Mouse (Mus musculus): ENCODE results near the gene Gpank1. TPM values are rescaled to one million over a fixed set of nuclear protein-coding genes. Genes with fewer than 3 reads are reported as not detected.

The Gpank1 gene
- total RNA-seq, 2 experiments from 2014 or later: 6.0 to 7.8 TPM

- DNase-seq: no peak
- intact Hi-C loops (cut with DNase I): loop anchor here (10.0 kb wide), 1 partner anchor 1042 kb away; the partner anchor contains the start of gene H2-DMa
These were observed 35.4 kb downstream of the Gpank1 start for GRCm38 (mm10) chr17:35156461-35157200.

- intact Hi-C loops (cut with DNase I): loop anchor here (10.0 kb wide), 1 partner anchor 1042 kb away; the partner anchor contains the start of gene H2-DMa
- DNase-seq: no peak
These were observed 36.0 kb downstream of the Gpank1 start for GRCm38 (mm10) chr17:35157254-35157653.

- DNase-seq: no peak
- intact Hi-C loops (cut with DNase I): loop anchor here (10.0 kb wide), 1 partner anchor 1043 kb away; the partner anchor contains the start of gene H2-DMa
These were observed 36.5 kb downstream of the Gpank1 start for GRCm38 (mm10) chr17:35157661-35158175.

- DNase-seq: no peak
- intact Hi-C loops (cut with DNase I): loop anchor here (10.0 kb wide), 1 partner anchor 1044 kb away; the partner anchor contains the start of gene H2-DMa
These were observed 37.8 kb downstream of the Gpank1 start for GRCm38 (mm10) chr17:35158850-35159593.

GRCm38 (mm10) chr17:35159638-35160037, 38.4 kb downstream of the Gpank1 start:
- no peak for DNase-seq
- intact Hi-C loops (cut with DNase I): loop anchor here (2.0 to 10.0 kb wide), 2 partner anchors 15 to 1045 kb away; partner anchors contain the start of gene H2-DMa

- DNase-seq: no peak
- intact Hi-C loops (cut with DNase I): loop anchor here (2.0 kb wide), 1 partner anchor 17 kb away; no protein-coding TSS in a partner anchor
These were observed 40.2 kb downstream of the Gpank1 start for GRCm38 (mm10) chr17:35161421-35161820.

- no peak for DNase-seq
- intact Hi-C loops (cut with DNase I): no loop called here
These were observed 40.9 kb downstream of the Gpank1 start for GRCm38 (mm10) chr17:35162121-35162520.

- no peak for DNase-seq
- intact Hi-C loops (cut with DNase I): no loop called here
These were observed 41.5 kb downstream of the Gpank1 start for GRCm38 (mm10) chr17:35162730-35163129.

GRCm38 (mm10) chr17:35163326-35164081, 42.2 kb downstream of the Gpank1 start:
- intact Hi-C loops (cut with DNase I): no loop called here
- DNase-seq: no peak

- no peak for DNase-seq
- intact Hi-C loops (cut with DNase I): no loop called here
These were observed 42.9 kb downstream of the Gpank1 start for GRCm38 (mm10) chr17:35164218-35164567.

- peak; percentile 97 to 98 for DNase-seq
- intact Hi-C loops (cut with DNase I): no loop called here
These were observed 43.6 kb downstream of the Gpank1 start, which contains the start of gene Prrc2a for GRCm38 (mm10) chr17:35164568-35165450. Prrc2a (minus strand) TSS chr17:35164897.

- no peak for DNase-seq
- intact Hi-C loops (cut with DNase I): no loop called here
These were observed 44.3 kb downstream of the Gpank1 start for GRCm38 (mm10) chr17:35165451-35166155.

GRCm38 (mm10) chr17:35166352-35167035, 45.2 kb downstream of the Gpank1 start:
- intact Hi-C loops (cut with DNase I): no loop called here
- no peak for DNase-seq

GRCm38 (mm10) chr17:35167794-35168193, 46.5 kb downstream of the Gpank1 start:
- intact Hi-C loops (cut with DNase I): no loop called here

GRCm38 (mm10) chr17:35168541-35169207, 47.4 kb downstream of the Gpank1 start:
- intact Hi-C loops (cut with DNase I): no loop called here
- no peak for DNase-seq

More at GRCm38 (mm10) chr17:35167794-35168193, 46.5 kb downstream of the Gpank1 start:
- DNase-seq: no peak

GRCm38 (mm10) chr17:35172445-35173234, 51.4 kb downstream of the Gpank1 start:
- intact Hi-C loops (cut with DNase I): no loop called here
- DNase-seq: no peak

- DNase-seq: no peak
- intact Hi-C loops (cut with DNase I): no loop called here
These were observed 52.1 kb downstream of the Gpank1 start for GRCm38 (mm10) chr17:35173329-35173728.
